Mouse (Mus musculus) bone marrow, adult 2 months (tissue): ENCODE data around the gene Mri1.

ENCODE experiments used
- CTCF ChIP-seq: fragments of 200-500 bp; IDR thresholded peaks from 2 replicates; pipeline ENCODE4 v1.5.1; 2011; ENCODE audit warnings: low read length, control low read depth; ENCODE audit not compliant: control insufficient read depth, insufficient read depth
- POLR2A ChIP-seq: fragments of 200-500 bp; IDR thresholded peaks from 2 replicates; pipeline ENCODE4 v1.6.1; 2011; ENCODE audit warnings: low read depth, mild to moderate bottlenecking, control low read depth, low read length, borderline replicate concordance; ENCODE audit not compliant: control insufficient read depth

GRCm38 (mm10) chr8:84211881-84212563 lies 45.1 kb downstream of the Mri1 start:
- TF ChIP-seq CTCF: no peak
- TF ChIP-seq POLR2A: no peak
